Mouse (Mus musculus) embryonic facial prominence, embryonic 11.5 days (tissue): ENCODE data around the gene Gimap9. TPM values are rescaled to one million over a fixed set of nuclear protein-coding genes. Genes with fewer than 3 reads are reported as not detected.

Experiments used
- ATAC-seq: fragments of 200-750 bp; cut with Nextera tagmentation; replicated peaks from 2 replicates; pipeline ENCODE4 v1.8.0; 2017; ENCODE audit warnings: low read depth; ENCODE audit not compliant: insufficient number of reproducible peaks, low FRiP score, low TSS enrichment
- DNase-seq: peaks from one replicate; pipeline ENCODE4 v3.0.0-alpha.2; 2015; ENCODE audit warnings: low spot score
- H3K27ac ChIP-seq: fragments of 300-500 bp; sonication (generic); replicated peaks from 2 replicates; pipeline ENCODE4 v1.5.1; 2014; ENCODE audit warnings: mild to moderate bottlenecking, low read depth, low read length, control low read depth
- H3K27me3 ChIP-seq: fragments of 300-500 bp; sonication (generic); 2 replicates; pipeline ENCODE4 v1.6.1; 2014; ENCODE audit warnings: mild to moderate bottlenecking, low read length, moderate library complexity, mixed read lengths; ENCODE audit not compliant: control insufficient read depth, insufficient read depth
- H3K36me3 ChIP-seq: fragments of 300-500 bp; sonication (generic); replicated peaks from 2 replicates; pipeline ENCODE4 v1.6.1; 2014; ENCODE audit warnings: low read depth, mild to moderate bottlenecking, low read length, moderate library complexity, mixed read lengths; ENCODE audit not compliant: control insufficient read depth, insufficient read depth
- H3K4me1 ChIP-seq: fragments of 300-500 bp; sonication (generic); 2 replicates; pipeline ENCODE4 v1.6.1; 2014; ENCODE audit warnings: low read length, mixed read lengths; ENCODE audit not compliant: control insufficient read depth, insufficient read depth
- H3K4me2 ChIP-seq: fragments of 300-500 bp; sonication (generic); 2 replicates; pipeline ENCODE4 v1.6.1; 2014; ENCODE audit warnings: low read depth, mild to moderate bottlenecking, control low read depth, low read length, moderate library complexity
- H3K4me3 ChIP-seq: fragments of 300-500 bp; sonication (generic); 2 replicates; pipeline ENCODE4 v1.5.1; 2014; ENCODE audit warnings: low read depth, low read length, control low read depth
- H3K9ac ChIP-seq: fragments of 300-500 bp; sonication (generic); replicated peaks from 2 replicates; pipeline ENCODE4 v1.6.1; 2014; ENCODE audit warnings: mild to moderate bottlenecking, control low read depth, low read length
- H3K9me3 ChIP-seq: fragments of 300-500 bp; sonication (generic); replicated peaks from 2 replicates; pipeline ENCODE4 v1.6.1; 2016; ENCODE audit warnings: mild to moderate bottlenecking, low read length, inconsistent platforms, mixed read lengths; ENCODE audit not compliant: control insufficient read depth
- WGBS: fragments of 180-500 bp; shearing (Covaris S2); extraction: QIAGEN DNeasy Blood & Tissue Kit; methylation state at CpG from one replicate; pipeline ENCODE4 v1.1.7; 2014; 5-methylcytosine and 5-hydroxymethylcytosine counted together
- polyA plus RNA-seq: library from polyadenylated mRNA; unstranded; fragments of >200 nt; fragmentation: Nextera tagmentation; extraction: Ambion mirVana; gene quantifications from 2 replicates; pipeline ENCODE4 v1.2.1, GENCODE M21; 2014

The Gimap9 gene
- polyA plus RNA-seq, 1 experiment from 2014 or later: 10.2 TPM

DNA sequence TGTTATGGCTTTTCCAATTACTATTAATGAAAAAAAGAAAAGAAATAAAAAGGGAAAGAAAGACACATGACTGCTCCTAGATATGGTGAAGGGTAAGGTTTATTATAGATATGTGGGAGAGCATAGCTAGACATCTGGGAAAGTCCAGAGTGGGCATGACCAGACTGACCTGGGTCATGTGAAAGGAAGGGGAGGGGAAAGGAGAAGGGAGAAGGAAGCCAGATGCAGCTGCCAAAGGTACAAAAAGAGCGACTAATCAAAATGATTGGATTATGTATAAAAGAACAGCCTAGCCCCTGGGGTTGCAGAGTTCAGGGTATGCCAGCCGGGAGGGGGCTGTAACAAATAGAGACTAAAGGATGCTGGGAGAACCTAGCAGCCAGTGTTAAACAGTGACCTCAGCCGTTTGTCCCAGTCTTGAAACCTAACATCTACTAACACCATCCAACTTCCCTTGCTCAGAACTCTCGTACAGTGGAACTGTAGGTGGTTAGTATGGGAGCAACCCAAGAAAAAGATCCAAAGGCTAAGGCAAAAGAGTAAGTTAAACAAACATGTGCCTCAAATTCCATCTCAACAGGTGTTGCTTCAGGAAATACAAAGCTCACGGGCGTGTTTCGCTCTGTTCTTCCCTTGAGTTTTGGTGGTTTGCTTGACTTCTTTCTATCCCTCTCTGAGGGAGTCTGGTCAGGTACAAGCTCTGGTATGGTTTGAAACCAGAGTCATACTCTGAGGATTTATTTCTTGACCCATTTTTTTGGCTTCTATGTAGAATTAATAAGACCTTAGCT, 22.3 kb downstream of the Gimap9 start:
- WGBS: 78% methylated on average over 7 of the region's 7 CpGs

DNA sequence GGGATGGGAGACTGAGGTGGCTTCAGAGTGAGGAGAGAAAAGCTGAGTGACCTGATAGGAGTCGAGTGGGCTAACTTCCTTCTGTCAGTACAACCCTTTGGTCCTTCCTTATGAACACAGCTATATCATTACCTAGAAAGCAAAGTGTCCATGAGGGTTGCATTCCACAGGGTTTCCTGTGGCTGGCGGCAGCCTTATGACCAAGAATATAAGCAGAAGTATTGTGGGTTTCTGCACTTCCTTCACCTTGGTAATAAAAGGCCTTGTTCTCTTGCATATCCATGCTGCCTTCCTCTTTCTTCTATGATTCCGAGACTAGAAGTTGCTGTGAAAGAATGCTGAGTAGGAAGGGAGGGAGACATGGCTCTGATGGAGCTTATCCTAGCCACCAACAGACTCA, 23.0 kb downstream of the Gimap9 start:
- no peak for ATAC-seq
- no peak overlapping the region for H3K4me2 ChIP-seq
- WGBS: 69% methylated on average over 3 of the region's 3 CpGs
- H3K4me3 ChIP-seq: no peak overlapping the region
- H3K27me3 ChIP-seq: no peaks in the 10 kb centered on the region
- H3K9me3 ChIP-seq: no peaks in the 10 kb centered on the region
- no peak for DNase-seq
- H3K9ac ChIP-seq: no peak overlapping the region
- no peaks in the 10 kb centered on the region for H3K4me1 ChIP-seq
- no peaks in the 10 kb centered on the region for H3K36me3 ChIP-seq
- H3K27ac ChIP-seq: no peak overlapping the region

More for the DNA sequence above, 22.3 kb downstream of the Gimap9 start:
- Histone ChIP-seq H3K4me1 (no peaks in the 10 kb centered on the region), H3K27ac (no peak overlapping the region), H3K9me3 (no peaks in the 10 kb centered on the region), H3K27me3 (no peaks in the 10 kb centered on the region), H3K4me2 (no peak overlapping the region), H3K9ac (no peak overlapping the region), H3K4me3 (no peak overlapping the region), H3K36me3 (no peaks in the 10 kb centered on the region)
- DNase-seq: no peak
- no peak for ATAC-seq

DNA sequence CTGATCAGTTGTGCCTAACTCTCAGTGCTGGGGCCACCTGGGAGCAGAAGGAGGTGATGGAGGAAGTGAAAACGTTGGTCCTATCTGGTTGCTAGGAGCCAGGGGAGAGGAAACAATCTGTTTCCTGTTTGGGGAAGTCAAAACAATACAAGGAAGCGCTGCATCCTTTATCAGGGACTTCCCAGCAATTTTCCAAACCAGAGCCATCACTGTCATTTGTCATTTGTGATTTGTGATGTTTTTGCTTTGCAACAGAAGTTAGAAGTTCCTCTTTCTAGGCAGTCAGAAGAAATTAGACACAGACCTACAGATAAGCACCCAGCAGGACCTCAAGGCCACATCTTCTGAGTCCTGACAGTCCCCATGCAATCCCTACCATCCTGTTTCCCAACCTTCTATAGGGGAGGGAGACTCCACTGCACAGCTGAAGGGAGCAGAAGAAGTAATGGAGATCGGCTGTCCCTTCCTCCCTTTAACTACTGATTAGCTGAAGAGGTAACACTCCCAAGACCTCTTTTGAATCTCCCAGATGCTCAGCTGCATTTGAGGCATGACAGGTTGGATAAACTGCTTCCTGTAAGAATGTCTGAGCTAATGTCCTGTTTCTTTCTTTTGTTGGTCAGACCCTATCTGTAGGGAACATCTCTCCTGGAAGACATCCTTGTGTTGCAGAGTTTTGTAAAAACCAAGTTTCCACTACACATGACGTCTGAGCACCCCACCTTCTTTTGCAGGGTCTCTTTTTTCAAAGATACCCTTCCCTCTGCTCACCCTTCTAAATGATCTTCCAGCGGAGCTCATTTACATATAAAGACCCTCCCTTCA, 24.5 kb downstream of the Gimap9 start:
- DNase-seq: no peak
- no peaks in the 10 kb centered on the region for H3K36me3 ChIP-seq
- no peak overlapping the region for H3K9ac ChIP-seq
- no peak for ATAC-seq
- no peak overlapping the region for H3K4me2 ChIP-seq
- no peak overlapping the region for H3K27ac ChIP-seq
- no peaks in the 10 kb centered on the region for H3K9me3 ChIP-seq
- no peaks in the 10 kb centered on the region for H3K27me3 ChIP-seq
- H3K4me3 ChIP-seq: no peak overlapping the region
- H3K4me1 ChIP-seq: no peaks in the 10 kb centered on the region
- WGBS: 46% methylated on average over 5 of the region's 5 CpGs

DNA sequence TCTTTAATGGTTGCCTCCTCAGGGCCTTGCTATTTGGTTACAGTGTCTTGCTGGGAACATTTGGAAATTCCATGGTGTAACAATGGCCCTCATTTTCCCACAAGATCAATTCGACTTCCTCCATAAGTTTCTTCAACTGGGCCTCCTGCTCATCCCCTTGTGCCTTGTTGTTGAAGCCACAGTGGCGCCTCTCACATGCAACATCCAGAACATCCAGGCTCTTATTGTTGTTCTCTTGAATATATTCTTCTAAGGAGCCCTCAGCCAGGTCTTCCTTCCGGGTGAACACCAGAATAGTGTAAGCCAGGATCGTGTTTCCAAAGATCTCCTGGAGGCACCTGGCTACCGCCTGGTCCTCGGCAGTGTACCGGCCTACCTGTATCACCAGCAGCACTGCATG, 26.2 kb downstream of the Gimap9 start:
- 83% methylated on average over 7 of the region's 7 CpGs for WGBS
- H3K27ac ChIP-seq: no peak overlapping the region
- H3K4me3 ChIP-seq: no peak overlapping the region
- H3K9ac ChIP-seq: no peak overlapping the region
- no peak overlapping the region for H3K4me2 ChIP-seq
- ATAC-seq: no peak
- no peaks in the 10 kb centered on the region for H3K36me3 ChIP-seq
- no peaks in the 10 kb centered on the region for H3K4me1 ChIP-seq
- no peaks in the 10 kb centered on the region for H3K27me3 ChIP-seq
- no peak for DNase-seq
- H3K9me3 ChIP-seq: no peaks in the 10 kb centered on the region

DNA sequence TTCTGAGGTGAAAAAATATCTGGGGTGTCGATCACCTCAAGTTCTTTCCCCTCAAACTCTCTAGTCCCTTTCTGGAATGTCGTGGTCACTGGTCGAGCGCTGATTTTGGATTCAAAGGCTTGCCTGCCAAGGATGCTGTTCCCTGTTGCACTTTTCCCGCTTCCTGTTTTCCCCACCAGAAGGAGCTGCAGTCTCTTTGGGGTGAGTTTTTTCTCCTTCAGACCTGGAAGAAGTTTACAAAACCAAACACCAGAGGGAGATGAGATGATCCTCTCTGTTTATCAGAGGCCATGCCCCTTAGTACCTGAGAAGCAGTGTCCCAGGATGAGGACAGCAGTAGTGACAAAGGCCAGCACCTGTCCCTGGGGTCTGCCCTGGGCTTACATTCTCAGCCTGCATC, 26.7 kb downstream of the Gimap9 start:
- H3K9me3 ChIP-seq: no peaks in the 10 kb centered on the region
- DNase-seq (no peak), ATAC-seq (no peak)
- H3K4me1 ChIP-seq: no peaks in the 10 kb centered on the region
- WGBS: 66% methylated on average over 5 of the region's 5 CpGs
- no peak overlapping the region for H3K4me3 ChIP-seq
- H3K27ac ChIP-seq: no peak overlapping the region
- no peaks in the 10 kb centered on the region for H3K36me3 ChIP-seq
- no peak overlapping the region for H3K9ac ChIP-seq
- H3K4me2 ChIP-seq: no peak overlapping the region
- no peaks in the 10 kb centered on the region for H3K27me3 ChIP-seq

DNA sequence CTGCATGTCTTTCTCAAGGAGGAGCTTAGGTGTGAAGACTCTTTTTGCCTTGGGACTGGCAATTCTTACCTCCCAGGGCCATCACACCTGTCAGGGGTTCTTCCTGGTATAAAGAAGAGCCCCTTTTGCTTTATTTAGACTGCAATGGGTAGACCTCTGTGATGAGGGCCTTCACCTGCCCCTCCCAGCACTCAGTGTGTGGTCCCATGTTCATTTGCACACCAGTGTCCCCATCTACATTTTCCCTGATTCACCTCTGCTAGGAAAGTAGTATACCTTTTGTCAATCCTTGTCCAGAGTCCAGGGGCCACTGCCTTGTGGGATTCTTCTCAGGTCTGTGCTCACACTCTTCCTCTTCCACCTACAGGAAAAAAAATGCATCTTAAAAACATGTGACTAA, 28.2 kb downstream of the Gimap9 start:
- Histone ChIP-seq H3K27me3 (no peaks in the 10 kb centered on the region), H3K4me3 (no peak overlapping the region), H3K27ac (no peak overlapping the region), H3K4me1 (no peaks in the 10 kb centered on the region), H3K9me3 (no peaks in the 10 kb centered on the region), H3K4me2 (no peak overlapping the region), H3K36me3 (no peaks in the 10 kb centered on the region), H3K9ac (no peak overlapping the region)
- DNase-seq: no peak
- no peak for ATAC-seq

DNA sequence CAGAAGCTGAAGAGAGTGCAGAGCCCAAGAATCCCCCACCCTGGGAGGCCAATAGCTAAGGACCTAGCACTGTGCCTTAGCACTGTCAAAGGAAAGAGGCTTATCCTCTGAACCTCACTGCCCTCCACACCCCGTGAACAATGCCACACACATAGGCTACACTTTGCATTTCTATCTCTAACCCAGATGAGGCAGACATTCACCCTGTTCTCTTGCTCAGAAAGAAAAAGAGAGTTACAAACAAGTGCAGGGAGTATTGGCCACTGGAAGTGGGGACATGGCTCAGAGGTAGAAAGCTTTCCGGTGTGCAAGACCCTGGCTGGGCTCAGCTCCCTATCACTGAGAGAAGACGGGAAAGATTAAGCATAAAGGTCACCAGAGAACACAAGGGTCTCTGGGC, 30.2 kb downstream of the Gimap9 start:
- WGBS: 56% methylated on average over 3 of the region's 3 CpGs
- Histone ChIP-seq H3K27me3 (no peaks in the 10 kb centered on the region), H3K4me3 (no peak overlapping the region), H3K4me1 (no peaks in the 10 kb centered on the region), H3K9ac (no peak overlapping the region), H3K4me2 (no peak overlapping the region), H3K9me3 (no peaks in the 10 kb centered on the region), H3K27ac (no peak overlapping the region), H3K36me3 (no peaks in the 10 kb centered on the region)
- no peak for DNase-seq
- ATAC-seq: no peak

DNA sequence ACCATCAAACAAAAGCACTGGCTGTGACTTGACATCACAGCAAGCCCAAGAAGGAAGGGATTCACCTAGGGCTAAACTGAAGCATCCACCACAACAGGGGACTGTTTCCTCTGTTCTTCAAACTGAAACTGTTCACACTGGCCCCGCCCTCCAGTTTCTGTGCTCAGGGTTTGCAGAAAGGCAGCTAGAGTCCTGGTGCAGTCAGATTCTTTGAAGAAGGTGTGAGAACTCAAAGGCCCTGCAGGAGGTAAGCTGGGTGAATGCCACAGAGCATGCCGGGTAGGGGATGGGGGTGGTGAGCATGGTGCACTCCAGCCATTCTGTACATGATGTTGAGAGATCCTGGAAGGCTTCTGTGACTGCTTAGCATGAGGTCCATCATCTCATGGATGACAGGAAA, 42.5 kb downstream of the Gimap9 start, which contains the start of the genes Gm28053 and Gimap7:
Gene Gm28053 (plus strand): TSS at position 153 of the 400 bp plus-strand sequence.
Gene Gimap7 (plus strand): TSS at position 167 of the 400 bp plus-strand sequence.
- Histone ChIP-seq H3K4me2 (no peak within 1 kb of the TSS), H3K27me3 (no peaks in the 10 kb centered on the region), H3K9ac (no peak within 1 kb of the TSS), H3K4me1 (no peaks in the 10 kb centered on the region), H3K36me3 (no peaks in the 10 kb centered on the region), H3K27ac (no peak within 1 kb of the TSS), H3K9me3 (no peaks in the 10 kb centered on the region), H3K4me3 (no peak within 1 kb of the TSS)
- WGBS: 59% methylated on average over 2 of the region's 2 CpGs
- DNase-seq (no peak), ATAC-seq (no peak)
